Mouse (Mus musculus) heart, embryonic 10.5 days (tissue): ENCODE data around the gene Cldn7. TPM values are rescaled to one million over a fixed set of nuclear protein-coding genes. Genes with fewer than 3 reads are reported as not detected.

Source experiments
- DNase-seq: peaks from one replicate; pipeline ENCODE4 v3.0.0-alpha.2; 2017; ENCODE audit warnings: low spot score
- H3K27ac ChIP-seq: fragments of 300-500 bp; sonication (generic); 2 replicates; pipeline ENCODE4 v1.5.1; 2016; ENCODE audit warnings: mild to moderate bottlenecking
- H3K27me3 ChIP-seq: fragments of 300-500 bp; sonication (generic); 2 replicates; pipeline ENCODE4 v1.6.1; 2016; ENCODE audit warnings: mild to moderate bottlenecking; ENCODE audit not compliant: poor library complexity, insufficient read depth, severe bottlenecking
- H3K36me3 ChIP-seq: fragments of 300-500 bp; sonication (generic); 2 replicates; pipeline ENCODE4 v1.6.1; 2016; ENCODE audit warnings: mild to moderate bottlenecking, moderate library complexity
- H3K4me1 ChIP-seq: fragments of 300-500 bp; sonication (generic); 2 replicates; pipeline ENCODE4 v1.6.1; 2016; ENCODE audit warnings: mild to moderate bottlenecking
- H3K4me3 ChIP-seq: fragments of 300-500 bp; sonication (generic); 2 replicates; pipeline ENCODE4 v1.5.1; 2016; ENCODE audit warnings: mild to moderate bottlenecking, moderate library complexity
- H3K9me3 ChIP-seq: fragments of 300-500 bp; sonication (generic); 2 replicates; pipeline ENCODE4 v1.6.1; 2016; ENCODE audit warnings: mild to moderate bottlenecking, moderate library complexity
- WGBS: fragments of 180-500 bp; shearing (Covaris S2); methylation state at CpG from one replicate; pipeline ENCODE4 v1.1.7; 2016; 5-methylcytosine and 5-hydroxymethylcytosine counted together
- polyA plus RNA-seq: library from polyadenylated mRNA; unstranded; fragments of >200 nt; fragmentation: Nextera tagmentation; extraction: Ambion mirVana; gene quantifications from 2 replicates; pipeline ENCODE4 v1.2.1, GENCODE M21; 2016

Gene Cldn7
- polyA plus RNA-seq, 1 experiment from 2014 or later: 22.3 TPM

GRCm38 (mm10) chr11:69970775-69971174 is 6.2 kb downstream of the Cldn7 start:
- Histone ChIP-seq H3K36me3 (peaks cover 74% of the 10 kb centered on the region), H3K4me3 (no peak overlapping the region), H3K27ac (no peak overlapping the region), H3K27me3 (peaks cover 30% of the 10 kb centered on the region), H3K9me3 (no peaks in the 10 kb centered on the region), H3K4me1 (peaks cover 12% of the 10 kb centered on the region)
- 87% methylated on average over 3 of the region's 3 CpGs for WGBS
- no peak for DNase-seq

GRCm38 (mm10) chr11:69974907-69975306 is 10.3 kb downstream of the Cldn7 start:
- Histone ChIP-seq H3K4me1 (peaks cover 7% of the 10 kb centered on the region), H3K27me3 (no peaks in the 10 kb centered on the region), H3K9me3 (no peaks in the 10 kb centered on the region), H3K27ac (no peak overlapping the region), H3K36me3 (peaks cover 83% of the 10 kb centered on the region), H3K4me3 (no peak overlapping the region)
- 95% methylated on average over 2 of the region's 2 CpGs for WGBS
- no peak for DNase-seq

DNA sequence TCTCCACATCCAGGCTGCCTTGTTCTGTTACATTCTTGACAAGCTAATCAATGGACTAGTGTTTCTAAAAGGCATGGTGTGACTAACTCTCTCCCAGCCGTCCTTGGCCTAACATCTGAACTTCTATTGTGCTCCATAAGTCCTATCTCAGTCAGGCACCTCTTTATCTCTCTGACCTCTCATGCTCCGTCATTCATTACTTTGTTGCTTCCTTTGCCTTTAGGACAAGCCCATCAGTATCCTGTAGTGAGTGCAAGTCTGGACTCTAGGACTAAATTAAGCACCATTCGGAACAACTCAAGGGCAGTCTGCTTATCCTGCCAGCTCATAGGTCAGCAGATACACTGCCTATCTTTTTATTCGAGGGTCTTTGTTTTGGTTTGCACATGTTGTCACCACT is 11.7 kb downstream of the Cldn7 start:
- no peaks in the 10 kb centered on the region for H3K27me3 ChIP-seq
- DNase-seq: no peak
- no peak overlapping the region for H3K27ac ChIP-seq
- H3K9me3 ChIP-seq: no peaks in the 10 kb centered on the region
- H3K4me3 ChIP-seq: no peak overlapping the region
- peaks cover 7% of the 10 kb centered on the region for H3K4me1 ChIP-seq
- WGBS: 46% methylated on average over 4 of the region's 4 CpGs
- peaks cover 74% of the 10 kb centered on the region for H3K36me3 ChIP-seq

GRCm38 (mm10) chr11:69979827-69980195 is 15.2 kb downstream of the Cldn7 start:
- Histone ChIP-seq H3K36me3 (peaks cover 57% of the 10 kb centered on the region), H3K4me3 (peak overlapping the region; percentile 97), H3K9me3 (no peaks in the 10 kb centered on the region), H3K27me3 (no peaks in the 10 kb centered on the region), H3K4me1 (peaks cover 27% of the 10 kb centered on the region), H3K27ac (peak overlapping the region; percentile 99)
- no peak for DNase-seq
- 3% methylated on average over 16 of the region's 16 CpGs for WGBS

DNA sequence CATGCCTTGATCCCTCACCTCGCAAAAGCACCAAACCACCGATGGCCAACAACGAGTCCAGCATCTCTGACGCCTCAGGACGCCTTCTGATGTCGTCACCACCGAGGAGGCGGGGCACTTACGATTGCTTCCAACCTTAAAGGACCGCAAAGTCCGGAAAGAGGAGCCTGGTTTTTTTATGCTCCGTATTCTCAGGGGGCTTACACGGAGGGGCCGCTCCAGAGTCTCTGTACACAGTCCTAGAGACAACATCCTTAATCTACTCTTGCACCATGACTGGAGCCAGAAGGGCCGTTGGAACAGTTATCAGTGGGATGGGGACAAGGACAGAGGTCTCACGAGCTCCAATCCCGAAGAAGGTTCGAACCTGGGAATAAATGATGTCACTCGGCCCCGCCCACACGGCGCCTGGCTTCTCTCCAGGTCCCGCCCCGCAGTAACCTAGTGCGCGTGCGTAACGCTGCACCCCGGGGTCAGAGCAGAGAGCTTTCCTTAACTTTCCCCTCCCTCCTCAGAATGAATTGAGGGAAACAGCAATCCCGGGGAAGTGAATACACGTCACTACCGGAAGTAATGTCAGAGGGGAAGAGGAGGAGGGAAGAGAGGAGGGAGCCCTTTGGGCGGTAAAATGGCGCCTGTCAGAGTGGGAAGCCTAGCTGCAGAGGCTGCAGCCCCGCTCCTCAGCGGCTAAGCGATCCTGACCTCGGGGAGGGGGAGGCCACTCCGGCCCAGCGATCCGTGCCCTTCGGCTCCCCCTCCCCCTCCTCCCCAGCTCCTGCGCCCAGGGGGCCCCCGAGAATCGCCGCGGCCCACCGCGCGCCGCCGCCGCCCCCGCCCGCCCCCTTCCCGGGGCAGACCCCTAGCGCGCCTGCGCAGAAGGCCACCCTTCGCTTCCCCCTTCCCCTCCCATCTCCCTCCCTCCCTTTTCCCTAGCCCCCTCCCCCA is 15.9 kb downstream of the Cldn7 start:
- Histone ChIP-seq H3K36me3 (peaks cover 57% of the 10 kb centered on the region), H3K27me3 (no peaks in the 10 kb centered on the region), H3K9me3 (no peaks in the 10 kb centered on the region), H3K4me3 (peak overlapping the region; percentile 97), H3K27ac (peak overlapping the region; percentile 99), H3K4me1 (peaks cover 27% of the 10 kb centered on the region)
- under 1% methylated on average over 50 of the region's 60 CpGs for WGBS
- DNase-seq: peak; percentile 99

DNA sequence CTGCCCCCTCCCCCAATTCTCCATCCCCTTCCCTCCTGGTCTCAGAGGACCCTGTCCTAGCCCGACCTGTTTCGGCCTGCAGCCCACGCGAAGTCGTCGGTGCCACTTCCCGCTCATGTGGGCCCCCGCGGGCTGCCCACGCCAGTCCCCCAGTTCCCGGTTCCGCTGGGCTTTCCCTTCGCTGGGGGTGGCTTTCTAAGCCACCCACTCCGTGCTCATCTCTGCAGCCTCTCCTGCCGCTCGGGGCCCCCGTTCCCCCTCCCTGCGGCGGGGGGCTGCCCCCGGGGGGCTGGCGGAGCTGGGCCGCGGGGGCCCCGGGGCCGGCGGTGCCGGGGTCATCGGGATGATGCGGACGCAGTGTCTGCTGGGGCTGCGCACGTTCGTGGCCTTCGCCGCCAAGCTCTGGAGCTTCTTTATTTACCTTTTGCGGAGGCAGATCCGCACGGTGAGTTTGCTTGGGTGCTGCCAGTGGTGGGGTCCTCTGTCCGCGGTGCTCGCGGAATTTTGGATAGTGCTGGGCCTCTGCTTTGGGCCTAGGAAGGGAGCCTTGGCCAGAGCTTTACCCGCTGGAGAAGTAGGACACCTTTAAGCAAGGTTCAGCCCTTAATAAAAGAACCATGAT is 16.7 kb downstream of the Cldn7 start, which contains the start of gene Ctdnep1:
Gene Ctdnep1, plus strand, starts transcription at position 16 of the 622 bp plus-strand sequence.
- DNase-seq: no peak
- Histone ChIP-seq H3K4me1 (peaks cover 27% of the 10 kb centered on the region), H3K36me3 (peaks cover 55% of the 10 kb centered on the region), H3K27me3 (no peaks in the 10 kb centered on the region), H3K9me3 (no peaks in the 10 kb centered on the region), H3K27ac (peak within 1 kb of the TSS; percentile 99), H3K4me3 (peak within 1 kb of the TSS; percentile 97)
- under 1% methylated on average over 43 of the region's 43 CpGs for WGBS

DNA sequence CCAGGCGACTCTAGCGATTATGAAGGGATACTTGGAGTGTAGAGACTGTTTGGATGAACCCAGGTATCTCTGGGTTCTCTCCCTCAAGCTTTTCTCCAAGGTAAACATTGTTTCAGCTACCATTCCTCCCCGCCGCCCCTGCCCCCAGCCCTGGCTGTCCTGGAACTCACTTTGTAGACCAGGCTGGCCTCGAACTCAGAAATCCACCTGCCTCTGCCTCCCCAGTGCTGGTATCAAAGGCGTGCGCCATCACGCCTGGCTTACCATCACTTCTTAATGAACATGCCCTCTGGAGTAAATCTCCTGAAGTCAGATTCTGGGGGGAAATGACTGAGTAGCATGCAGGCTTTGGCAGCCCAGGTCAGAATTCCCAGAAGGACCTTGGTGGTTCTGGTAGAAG is 17.6 kb downstream of the Cldn7 start, which contains the start of gene Elp5:
Gene Elp5, minus strand, starts transcription at position 293 of the 400 bp plus-strand sequence.
- H3K9me3 ChIP-seq: no peaks in the 10 kb centered on the region
- peak within 1 kb of the TSS; percentile 97 for H3K4me3 ChIP-seq
- no peaks in the 10 kb centered on the region for H3K27me3 ChIP-seq
- peak within 1 kb of the TSS; percentile 99 for H3K27ac ChIP-seq
- no peak for DNase-seq
- H3K4me1 ChIP-seq: peaks cover 27% of the 10 kb centered on the region
- 57% methylated on average over 8 of the region's 8 CpGs for WGBS
- H3K36me3 ChIP-seq: peaks cover 57% of the 10 kb centered on the region

- peak overlapping the region; percentile 99; the same call in 1 of the 2 replicates for H3K27ac ChIP-seq
- no peaks in the 10 kb centered on the region for H3K9me3 ChIP-seq
- DNase-seq: no peak
- peaks cover 27% of the 10 kb centered on the region for H3K4me1 ChIP-seq
- 27% methylated on average over 5 of the region's 5 CpGs for WGBS
- H3K4me3 ChIP-seq: peak overlapping the region; percentile 97
- no peaks in the 10 kb centered on the region for H3K27me3 ChIP-seq
- peaks cover 58% of the 10 kb centered on the region for H3K36me3 ChIP-seq
These were observed 18.3 kb downstream of the Cldn7 start for GRCm38 (mm10) chr11:69982877-69983276.

DNA sequence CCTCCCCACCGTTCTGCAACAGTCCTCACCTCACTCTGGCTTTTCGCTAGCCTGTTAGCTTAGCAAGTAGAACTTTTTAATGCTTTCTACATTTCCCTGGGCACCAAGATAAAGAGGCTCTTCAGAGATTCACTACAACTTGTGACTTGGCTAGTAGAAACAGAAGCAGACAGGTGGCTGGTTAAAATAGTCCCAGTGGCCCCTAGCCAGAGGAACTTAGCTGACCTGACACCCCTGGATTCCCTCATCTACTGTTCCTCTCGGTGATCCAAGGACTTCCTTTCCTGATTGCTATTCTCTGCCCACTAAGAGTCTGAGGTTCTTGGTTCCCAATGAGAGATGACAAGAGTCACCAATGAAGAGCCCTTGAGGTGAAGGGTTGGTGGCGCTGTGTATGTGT is 18.8 kb downstream of the Cldn7 start:
- Histone ChIP-seq H3K4me1 (peaks cover 27% of the 10 kb centered on the region), H3K27ac (peak overlapping the region; percentile 99; the same call in 1 of the 2 replicates), H3K4me3 (peak overlapping the region; percentile 97), H3K9me3 (no peaks in the 10 kb centered on the region), H3K27me3 (no peaks in the 10 kb centered on the region), H3K36me3 (peaks cover 58% of the 10 kb centered on the region)
- WGBS: 80% methylated on average over 4 of the region's 4 CpGs
- no peak for DNase-seq

GRCm38 (mm10) chr11:69984431-69984830 is 19.9 kb downstream of the Cldn7 start:
- H3K27ac ChIP-seq: no peak overlapping the region
- H3K27me3 ChIP-seq: no peaks in the 10 kb centered on the region
- DNase-seq: no peak
- 91% methylated on average over 8 of the region's 8 CpGs for WGBS
- H3K9me3 ChIP-seq: no peaks in the 10 kb centered on the region
- peaks cover 63% of the 10 kb centered on the region for H3K36me3 ChIP-seq
- H3K4me3 ChIP-seq: no peak overlapping the region
- H3K4me1 ChIP-seq: peaks cover 25% of the 10 kb centered on the region

DNA sequence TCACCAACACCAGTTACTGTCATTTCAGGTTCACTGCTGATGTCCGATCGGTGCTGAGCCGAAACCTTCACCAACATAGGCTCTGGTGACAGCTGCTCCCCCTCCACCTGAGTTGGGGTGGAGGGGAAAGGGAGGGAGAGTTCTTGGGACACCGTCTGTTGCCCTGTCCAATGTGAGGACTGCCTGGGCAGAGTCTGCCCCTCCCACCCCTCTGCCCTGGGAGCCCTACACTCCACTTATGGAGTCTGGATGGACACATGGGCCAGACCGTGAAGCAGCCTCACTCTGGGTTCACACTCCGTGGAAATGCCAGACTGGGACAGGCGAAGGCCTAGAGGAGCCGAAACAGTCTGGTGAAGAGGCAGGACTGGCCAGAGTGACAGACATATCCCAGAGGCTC is 25.4 kb downstream of the Cldn7 start:
- H3K9me3 ChIP-seq: no peaks in the 10 kb centered on the region
- H3K36me3 ChIP-seq: peaks cover 70% of the 10 kb centered on the region
- no peak overlapping the region for H3K4me3 ChIP-seq
- no peak for DNase-seq
- H3K27ac ChIP-seq: 0 out of 2 replicates have a peak overlapping the region, but pooled peaks have one; percentile 16
- H3K4me1 ChIP-seq: peaks cover 19% of the 10 kb centered on the region
- WGBS: 82% methylated on average over 8 of the region's 8 CpGs
- H3K27me3 ChIP-seq: no peaks in the 10 kb centered on the region

GRCm38 (mm10) chr11:69990850-69991691 is 26.5 kb downstream of the Cldn7 start, which contains the start of gene Gabarap:
Gabarap (plus strand) TSS chr11:69991143.
- peak within 1 kb of the TSS; percentile 95 for H3K27ac ChIP-seq
- no peaks in the 10 kb centered on the region for H3K9me3 ChIP-seq
- H3K36me3 ChIP-seq: peaks cover 61% of the 10 kb centered on the region
- under 1% methylated on average over 40 of the region's 40 CpGs for WGBS
- peak within 1 kb of the TSS; percentile 83 for H3K4me3 ChIP-seq
- peak; percentile 98 for DNase-seq
- H3K27me3 ChIP-seq: no peaks in the 10 kb centered on the region
- H3K4me1 ChIP-seq: peaks cover 19% of the 10 kb centered on the region
